Mouse (Mus musculus) spleen, adult 2 months (tissue): ENCODE measurements around the gene Csnk2b.

ENCODE experiments used
- CTCF ChIP-seq: fragments of 200-500 bp; IDR thresholded peaks from 2 replicates; pipeline ENCODE4 v1.5.1; 2011; ENCODE audit warnings: mild to moderate bottlenecking, inconsistent platforms; ENCODE audit not compliant: insufficient read depth, insufficient read length, insufficient replicate concordance; ENCODE audit errors: extremely low read depth
- POLR2A ChIP-seq: fragments of 200-500 bp; IDR thresholded peaks from 2 replicates; pipeline ENCODE4 v1.6.1; 2011; ENCODE audit warnings: low read depth, low read length, inconsistent platforms

- TF ChIP-seq CTCF (no peak), POLR2A (no peak)
Observed at GRCm38 (mm10) chr17:35128996-35129395, 7.1 kb upstream of the Csnk2b start.
